Mouse (Mus musculus): ENCODE measurements around the gene Kpna2. TPM values are rescaled to one million over a fixed set of nuclear protein-coding genes. Genes with fewer than 3 reads are reported as not detected.

Gene Kpna2
- 740 and 767 TPM in 2 replicates for polyA plus RNA-seq (2014; fragmentation: Nextera tagmentation; extraction: Ambion mirVana)

GRCm38 (mm10) chr11:106999151-106999948 lies at the start of gene Kpna2:
TSS of gene Kpna2 (minus strand) at chr11:106999541.
- no peaks in the 10 kb centered on the region for H3K27me3 ChIP-seq (ENCODE audit: control insufficient read depth, insufficient read depth, low read length)
- H3K27ac ChIP-seq (ENCODE audit: low read depth, low read length) = peak within 1 kb of the TSS; percentile 85
- peak; percentile 96 for ATAC-seq (ENCODE audit: low FRiP score)
- H3K4me1 ChIP-seq (ENCODE audit: control insufficient read depth, insufficient read depth, low read length) = peaks cover 4% of the 10 kb centered on the region; the same call in 1 of the 2 replicates
- peak within 1 kb of the TSS; percentile 99 for H3K4me3 ChIP-seq (ENCODE audit: low read depth, low read length)
- no peaks in the 10 kb centered on the region for H3K9me3 ChIP-seq (ENCODE audit: control insufficient read depth, low read length)
- H3K4me2 ChIP-seq = peak within 1 kb of the TSS; percentile 56
- peaks cover 22% of the 10 kb centered on the region for H3K36me3 ChIP-seq (ENCODE audit: control insufficient read depth, insufficient read depth, low read length)
- peak within 1 kb of the TSS; percentile 99 for H3K9ac ChIP-seq (ENCODE audit: low read length)
- WGBS = under 1% methylated on average over 61 of the region's 62 CpGs
- peak; percentile 99 for DNase-seq (ENCODE audit: low spot score, missing footprints)

- no peaks in the 10 kb centered on the region for H3K27me3 ChIP-seq (ENCODE audit: control insufficient read depth, insufficient read depth, low read length)
- WGBS = 94% methylated on average over 15 of the region's 15 CpGs
- no peaks in the 10 kb centered on the region for H3K4me1 ChIP-seq (ENCODE audit: control insufficient read depth, insufficient read depth, low read length)
- no peak overlapping the region for H3K4me2 ChIP-seq
- H3K9ac ChIP-seq (ENCODE audit: low read length) = no peak overlapping the region
- H3K4me3 ChIP-seq (ENCODE audit: low read depth, low read length) = no peak overlapping the region
- H3K9me3 ChIP-seq (ENCODE audit: control insufficient read depth, low read length) = no peaks in the 10 kb centered on the region
- H3K27ac ChIP-seq (ENCODE audit: low read depth, low read length) = no peak overlapping the region
- DNase-seq (ENCODE audit: low spot score, missing footprints) (no peak), ATAC-seq (ENCODE audit: low FRiP score) (no peak)
- H3K36me3 ChIP-seq (ENCODE audit: control insufficient read depth, insufficient read depth, low read length) = peaks cover 23% of the 10 kb centered on the region
Observed at GRCm38 (mm10) chr11:107046766-107047620, 47.7 kb upstream of the Kpna2 start.

- no peaks in the 10 kb centered on the region for H3K9me3 ChIP-seq (ENCODE audit: control insufficient read depth, low read length)
- no peak overlapping the region for H3K4me3 ChIP-seq (ENCODE audit: low read depth, low read length)
- H3K4me1 ChIP-seq (ENCODE audit: control insufficient read depth, insufficient read depth, low read length) = no peaks in the 10 kb centered on the region
- DNase-seq (ENCODE audit: low spot score, missing footprints) (no peak), ATAC-seq (ENCODE audit: low FRiP score) (no peak)
- H3K36me3 ChIP-seq (ENCODE audit: control insufficient read depth, insufficient read depth, low read length) = peaks cover 26% of the 10 kb centered on the region
- H3K27me3 ChIP-seq (ENCODE audit: control insufficient read depth, insufficient read depth, low read length) = no peaks in the 10 kb centered on the region
- H3K27ac ChIP-seq (ENCODE audit: low read depth, low read length) = no peak overlapping the region
- WGBS = 94% methylated on average over 4 of the region's 4 CpGs
- H3K9ac ChIP-seq (ENCODE audit: low read length) = no peak overlapping the region
- H3K4me2 ChIP-seq = no peak overlapping the region
Observed at GRCm38 (mm10) chr11:107045546-107045945, 46.2 kb upstream of the Kpna2 start.

GRCm38 (mm10) chr11:107044321-107044720 lies 45.0 kb upstream of the Kpna2 start:
- Histone ChIP-seq H3K4me3 (ENCODE audit: low read depth, low read length) (no peak overlapping the region), H3K9me3 (ENCODE audit: control insufficient read depth, low read length) (no peaks in the 10 kb centered on the region), H3K36me3 (ENCODE audit: control insufficient read depth, insufficient read depth, low read length) (peaks cover 26% of the 10 kb centered on the region), H3K4me2 (no peak overlapping the region), H3K9ac (ENCODE audit: low read length) (no peak overlapping the region), H3K4me1 (ENCODE audit: control insufficient read depth, insufficient read depth, low read length) (no peaks in the 10 kb centered on the region), H3K27ac (ENCODE audit: low read depth, low read length) (no peak overlapping the region), H3K27me3 (ENCODE audit: control insufficient read depth, insufficient read depth, low read length) (no peaks in the 10 kb centered on the region)
- WGBS = 65% methylated on average over 5 of the region's 5 CpGs
- ATAC-seq (ENCODE audit: low FRiP score) = no peak
- DNase-seq (ENCODE audit: low spot score, missing footprints) = peak; percentile 91

- Histone ChIP-seq H3K27me3 (ENCODE audit: control insufficient read depth, insufficient read depth, low read length) (no peaks in the 10 kb centered on the region), H3K27ac (ENCODE audit: low read depth, low read length) (no peak overlapping the region), H3K9me3 (ENCODE audit: control insufficient read depth, low read length) (no peaks in the 10 kb centered on the region), H3K4me3 (ENCODE audit: low read depth, low read length) (no peak overlapping the region), H3K4me1 (ENCODE audit: control insufficient read depth, insufficient read depth, low read length) (no peaks in the 10 kb centered on the region), H3K36me3 (ENCODE audit: control insufficient read depth, insufficient read depth, low read length) (peaks cover 28% of the 10 kb centered on the region), H3K9ac (ENCODE audit: low read length) (no peak overlapping the region), H3K4me2 (no peak overlapping the region)
- DNase-seq (ENCODE audit: low spot score, missing footprints) (no peak), ATAC-seq (ENCODE audit: low FRiP score) (no peak)
- 95% methylated on average over 11 of the region's 11 CpGs for WGBS
Observed at GRCm38 (mm10) chr11:107043361-107043760, 44.0 kb upstream of the Kpna2 start.

- 94% methylated on average over 3 of the region's 3 CpGs for WGBS
- Histone ChIP-seq H3K4me3 (ENCODE audit: low read depth, low read length) (no peak overlapping the region), H3K27ac (ENCODE audit: low read depth, low read length) (no peak overlapping the region), H3K9me3 (ENCODE audit: control insufficient read depth, low read length) (no peaks in the 10 kb centered on the region), H3K4me1 (ENCODE audit: control insufficient read depth, insufficient read depth, low read length) (no peaks in the 10 kb centered on the region), H3K27me3 (ENCODE audit: control insufficient read depth, insufficient read depth, low read length) (no peaks in the 10 kb centered on the region), H3K9ac (ENCODE audit: low read length) (no peak overlapping the region), H3K36me3 (ENCODE audit: control insufficient read depth, insufficient read depth, low read length) (peaks cover 22% of the 10 kb centered on the region), H3K4me2 (no peak overlapping the region)
- no peak for DNase-seq (ENCODE audit: low spot score, missing footprints)
- ATAC-seq (ENCODE audit: low FRiP score) = no peak
Observed at GRCm38 (mm10) chr11:107041396-107041795, 42.1 kb upstream of the Kpna2 start.

GRCm38 (mm10) chr11:107039417-107039816 lies 40.1 kb upstream of the Kpna2 start:
- Histone ChIP-seq H3K36me3 (ENCODE audit: control insufficient read depth, insufficient read depth, low read length) (peaks cover 22% of the 10 kb centered on the region), H3K27ac (ENCODE audit: low read depth, low read length) (no peak overlapping the region), H3K9me3 (ENCODE audit: control insufficient read depth, low read length) (no peaks in the 10 kb centered on the region), H3K4me3 (ENCODE audit: low read depth, low read length) (no peak overlapping the region), H3K9ac (ENCODE audit: low read length) (no peak overlapping the region), H3K27me3 (ENCODE audit: control insufficient read depth, insufficient read depth, low read length) (no peaks in the 10 kb centered on the region), H3K4me1 (ENCODE audit: control insufficient read depth, insufficient read depth, low read length) (no peaks in the 10 kb centered on the region), H3K4me2 (no peak overlapping the region)
- no peak for DNase-seq (ENCODE audit: low spot score, missing footprints)
- ATAC-seq (ENCODE audit: low FRiP score) = no peak
- WGBS = 95% methylated on average over 5 of the region's 5 CpGs

- peaks cover 12% of the 10 kb centered on the region for H3K4me1 ChIP-seq (ENCODE audit: control insufficient read depth, insufficient read depth, low read length)
- H3K9ac ChIP-seq (ENCODE audit: low read length) = no peak overlapping the region
- H3K27me3 ChIP-seq (ENCODE audit: control insufficient read depth, insufficient read depth, low read length) = no peaks in the 10 kb centered on the region
- H3K4me3 ChIP-seq (ENCODE audit: low read depth, low read length) = no peak overlapping the region
- no peak overlapping the region for H3K27ac ChIP-seq (ENCODE audit: low read depth, low read length)
- no peak for ATAC-seq (ENCODE audit: low FRiP score)
- no peak for DNase-seq (ENCODE audit: low spot score, missing footprints)
- 90% methylated on average over 10 of the region's 10 CpGs for WGBS
- no peaks in the 10 kb centered on the region for H3K9me3 ChIP-seq (ENCODE audit: control insufficient read depth, low read length)
- H3K36me3 ChIP-seq (ENCODE audit: control insufficient read depth, insufficient read depth, low read length) = 0 out of 2 replicates have a peak, but pooled peaks cover 2% of the 10 kb centered on the region
- H3K4me2 ChIP-seq = no peak overlapping the region
Observed at GRCm38 (mm10) chr11:107034085-107034810, 34.9 kb upstream of the Kpna2 start.
